Mouse (Mus musculus) retina, adult 2 months (tissue): ENCODE results near the gene Cbx8.

ENCODE experiments used
- DNase-seq: peaks from one replicate; pipeline ENCODE4 v3.0.0-alpha.2; 2012; ENCODE audit warnings: low read depth, low spot score

Cbx8 gene

GRCm38 (mm10) chr11:118987999-118988398 lies 52.8 kb downstream of the Cbx8 start, which contains the start of gene Enpp7:
Enpp7 (plus strand) TSS chr11:118988188.
- no peak for DNase-seq
